Mouse (Mus musculus) hindbrain, embryonic 10.5 days (tissue): ENCODE data around the gene Iqcf3. TPM values are rescaled to one million over a fixed set of nuclear protein-coding genes. Genes with fewer than 3 reads are reported as not detected.
"Not testable (repeated sequence)": the region's sequence is repeated elsewhere in the genome, so short reads cannot be mapped to it uniquely, and the experiment has no call there.

Experiments used
- DNase-seq: peaks from one replicate; pipeline ENCODE4 v3.0.0-alpha.2; 2017; ENCODE audit warnings: low spot score
- H3K27ac ChIP-seq: fragments of 300-500 bp; sonication (generic); 2 replicates; pipeline ENCODE4 v1.5.1; 2016; ENCODE audit warnings: mild to moderate bottlenecking, moderate library complexity
- H3K27me3 ChIP-seq: fragments of 300-500 bp; sonication (generic); 2 replicates; pipeline ENCODE4 v1.6.1; 2016; ENCODE audit warnings: mild to moderate bottlenecking; ENCODE audit not compliant: poor library complexity, insufficient read depth, severe bottlenecking
- H3K36me3 ChIP-seq: fragments of 300-500 bp; sonication (generic); 2 replicates; pipeline ENCODE4 v1.6.1; 2016; ENCODE audit warnings: mild to moderate bottlenecking, moderate library complexity
- H3K4me1 ChIP-seq: fragments of 300-500 bp; sonication (generic); replicated peaks from 2 replicates; pipeline ENCODE4 v1.6.1; 2016; ENCODE audit warnings: mild to moderate bottlenecking
- H3K4me3 ChIP-seq: fragments of 300-500 bp; sonication (generic); 2 replicates; pipeline ENCODE4 v1.5.1; 2016; ENCODE audit warnings: mild to moderate bottlenecking, moderate library complexity
- H3K9me3 ChIP-seq: fragments of 300-500 bp; sonication (generic); 2 replicates; pipeline ENCODE4 v1.6.1; 2016; ENCODE audit warnings: mild to moderate bottlenecking, moderate library complexity
- WGBS: fragments of 180-500 bp; shearing (Covaris S2); methylation state at CpG from one replicate; pipeline ENCODE4 v1.1.7; 2016; 5-methylcytosine and 5-hydroxymethylcytosine counted together
- polyA plus RNA-seq: library from polyadenylated mRNA; unstranded; fragments of >200 nt; fragmentation: Nextera tagmentation; extraction: Ambion mirVana; gene quantifications from 2 replicates; pipeline ENCODE4 v1.2.1, GENCODE M21; 2016

Gene Iqcf3
- not detected in 2 replicates for polyA plus RNA-seq

- no peaks in the 10 kb centered on the region for H3K9me3 ChIP-seq
- H3K36me3 ChIP-seq = no peaks in the 10 kb centered on the region
- 90% methylated on average over 5 of the region's 5 CpGs for WGBS
- H3K27ac ChIP-seq = no peak within 1 kb of the TSS
- H3K4me3 ChIP-seq = no peak within 1 kb of the TSS
- DNase-seq = no peak
- no peaks in the 10 kb centered on the region for H3K4me1 ChIP-seq
- H3K27me3 ChIP-seq = no peaks in the 10 kb centered on the region
These were observed at the start of gene Iqcf3 for GRCm38 (mm10) chr9:106561531-106561930. Gene Iqcf3 (minus strand): TSS chr9:106561631.

DNA sequence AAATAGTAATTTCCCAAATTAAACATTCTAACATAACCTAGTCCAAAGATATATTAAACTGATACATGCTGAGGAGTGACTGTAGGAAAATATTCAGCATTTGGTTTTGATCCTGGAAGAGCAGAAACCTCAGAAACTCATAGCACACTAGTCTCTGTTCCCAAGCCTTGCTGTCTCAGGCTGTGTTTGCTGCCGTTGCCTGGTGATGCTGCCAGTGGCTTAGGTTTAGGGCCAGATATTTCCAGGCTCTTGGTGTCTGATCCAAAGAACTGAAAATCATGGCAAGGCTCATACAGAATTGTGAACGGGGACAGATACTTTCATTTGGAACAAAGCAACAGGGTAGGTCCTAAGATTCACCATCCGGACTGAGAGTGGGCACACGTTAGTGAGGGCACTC is 49.3 kb upstream of the Iqcf3 start:
- no peak for DNase-seq
- Histone ChIP-seq H3K27me3 (no peaks in the 10 kb centered on the region), H3K36me3 (no peaks in the 10 kb centered on the region), H3K27ac (no peak overlapping the region), H3K9me3 (no peaks in the 10 kb centered on the region), H3K4me3 (no peak overlapping the region), H3K4me1 (0 out of 2 replicates have a peak, but pooled peaks cover 4% of the 10 kb centered on the region)
- 85% methylated on average over 4 of the region's 4 CpGs for WGBS

DNA sequence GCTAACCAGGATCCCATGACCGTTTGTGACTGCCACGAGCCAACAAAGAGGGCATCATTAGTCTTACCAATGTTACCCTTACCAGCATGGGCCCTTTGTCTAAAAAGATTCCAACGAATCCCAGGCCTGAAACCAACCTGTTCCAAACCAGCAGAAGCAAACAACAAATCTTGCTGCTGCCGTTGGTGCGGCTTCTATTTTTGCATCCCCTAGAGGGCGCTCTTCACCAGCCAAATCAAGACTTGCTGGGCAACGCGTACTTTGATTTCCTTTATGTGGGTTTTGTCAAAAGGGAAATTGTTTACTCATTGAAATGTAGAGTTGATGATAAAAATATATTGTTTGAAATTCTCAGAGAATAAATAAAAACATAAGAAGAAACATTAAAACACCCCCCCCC is 39.1 kb upstream of the Iqcf3 start:
- WGBS = 30% methylated on average over 8 of the region's 8 CpGs
- H3K36me3 ChIP-seq = no peaks in the 10 kb centered on the region

DNA sequence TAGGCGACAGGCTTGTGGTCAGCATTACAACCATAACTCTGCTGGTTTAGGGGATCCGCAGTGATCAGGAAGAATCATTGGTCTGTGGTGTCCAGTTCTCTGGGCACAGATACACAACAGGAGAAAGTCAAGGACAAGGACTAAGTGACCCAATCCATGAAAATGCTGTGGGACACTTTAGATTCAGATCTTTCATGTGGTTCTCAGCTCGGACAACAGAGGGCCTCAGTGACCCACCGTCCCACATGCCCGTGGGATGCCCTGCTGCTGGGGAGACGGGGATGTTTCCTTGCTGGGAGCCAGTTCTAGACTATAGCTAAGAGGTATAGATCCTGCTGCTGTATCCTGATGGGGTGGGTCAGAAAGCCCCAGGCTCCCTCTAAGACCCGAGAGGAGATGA is 37.0 kb upstream of the Iqcf3 start:
- Histone ChIP-seq H3K27me3 (no peaks in the 10 kb centered on the region), H3K36me3 (no peaks in the 10 kb centered on the region), H3K9me3 (no peaks in the 10 kb centered on the region), H3K4me1 (0 out of 2 replicates have a peak, but pooled peaks cover 3% of the 10 kb centered on the region), H3K27ac (no peak overlapping the region), H3K4me3 (no peak overlapping the region)
- WGBS = 47% methylated on average over 7 of the region's 7 CpGs
- DNase-seq = no peak

More for the DNA sequence above, 39.1 kb upstream of the Iqcf3 start:
- Histone ChIP-seq H3K4me3 (no peak overlapping the region), H3K9me3 (no peaks in the 10 kb centered on the region), H3K27me3 (no peaks in the 10 kb centered on the region), H3K4me1 (0 out of 2 replicates have a peak, but pooled peaks cover 3% of the 10 kb centered on the region), H3K27ac (no peak overlapping the region)
- peak; percentile 55 for DNase-seq

DNA sequence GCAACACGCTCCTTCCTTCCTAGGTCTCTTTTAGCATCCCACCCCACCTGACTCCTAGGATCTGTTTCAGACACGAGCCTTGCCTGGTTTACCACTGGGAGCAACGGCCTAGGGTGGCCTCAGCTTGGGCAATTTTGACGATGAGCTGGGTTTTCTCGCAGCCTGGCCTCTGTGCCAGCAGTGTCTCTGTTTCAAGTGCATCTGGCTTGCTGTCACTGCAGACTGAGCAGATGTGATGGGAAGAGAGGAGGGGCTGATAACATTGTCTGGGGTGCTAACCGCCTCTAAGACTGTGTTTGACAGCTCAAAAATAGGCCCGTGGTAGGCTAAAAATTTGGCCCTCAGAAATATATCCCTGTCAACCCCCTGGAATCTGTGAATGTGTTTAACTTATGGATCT is 34.4 kb upstream of the Iqcf3 start:
- WGBS = 73% methylated on average over 7 of the region's 7 CpGs
- Histone ChIP-seq H3K36me3 (no peaks in the 10 kb centered on the region), H3K4me1 (0 out of 2 replicates have a peak, but pooled peaks cover 3% of the 10 kb centered on the region), H3K9me3 (no peaks in the 10 kb centered on the region), H3K27me3 (no peaks in the 10 kb centered on the region), H3K4me3 (no peak overlapping the region), H3K27ac (no peak overlapping the region)
- DNase-seq = no peak

DNA sequence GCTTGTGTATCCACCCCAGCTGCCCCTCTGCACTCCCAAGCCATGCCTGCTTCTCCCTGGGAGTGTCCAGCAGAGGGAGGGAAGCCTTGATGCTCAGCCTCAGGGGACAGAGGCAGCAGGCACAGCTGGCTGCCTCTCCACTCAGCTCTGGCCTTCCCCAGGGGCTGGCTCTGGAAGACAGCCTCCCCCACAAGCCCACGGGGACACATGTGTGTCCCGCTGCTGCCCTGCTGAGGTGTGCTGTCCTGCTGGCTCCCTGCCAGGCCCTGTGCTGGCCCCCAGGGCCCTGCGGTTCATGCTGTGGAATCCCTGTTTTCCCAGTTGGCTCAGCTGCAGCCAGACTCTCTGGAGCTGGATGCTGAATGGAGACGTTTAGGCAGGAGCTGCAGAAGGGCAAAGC is 34.0 kb upstream of the Iqcf3 start:
- not testable (repeated sequence) for H3K27ac ChIP-seq, H3K9me3 ChIP-seq, H3K36me3 ChIP-seq, H3K4me3 ChIP-seq, H3K27me3 ChIP-seq, DNase-seq, H3K4me1 ChIP-seq
- 30% methylated on average over 4 of the region's 4 CpGs for WGBS

DNA sequence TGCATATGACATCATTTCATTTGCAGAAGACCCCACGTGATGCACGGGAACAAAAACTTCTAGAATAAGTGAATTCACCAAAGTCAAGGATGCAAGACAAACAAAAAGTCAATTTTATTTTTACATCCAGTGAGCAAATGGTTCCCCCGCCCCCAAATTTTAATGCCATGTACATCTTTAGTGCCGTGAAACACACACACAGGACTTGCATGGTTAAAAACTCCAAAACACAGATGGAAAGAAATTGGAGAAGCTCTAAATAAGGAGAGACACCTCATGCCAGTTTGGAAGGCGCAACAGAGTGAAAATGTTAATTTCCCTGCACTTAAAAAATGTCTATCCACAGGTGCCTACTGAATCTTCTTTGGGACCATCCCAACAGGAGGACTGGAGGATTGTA is 30.7 kb upstream of the Iqcf3 start:
- Histone ChIP-seq H3K4me1 (0 out of 2 replicates have a peak, but pooled peaks cover 3% of the 10 kb centered on the region), H3K36me3 (no peaks in the 10 kb centered on the region), H3K9me3 (no peaks in the 10 kb centered on the region), H3K27me3 (no peaks in the 10 kb centered on the region), H3K27ac (no peak overlapping the region), H3K4me3 (no peak overlapping the region)
- 92% methylated on average over 5 of the region's 5 CpGs for WGBS
- no peak for DNase-seq

DNA sequence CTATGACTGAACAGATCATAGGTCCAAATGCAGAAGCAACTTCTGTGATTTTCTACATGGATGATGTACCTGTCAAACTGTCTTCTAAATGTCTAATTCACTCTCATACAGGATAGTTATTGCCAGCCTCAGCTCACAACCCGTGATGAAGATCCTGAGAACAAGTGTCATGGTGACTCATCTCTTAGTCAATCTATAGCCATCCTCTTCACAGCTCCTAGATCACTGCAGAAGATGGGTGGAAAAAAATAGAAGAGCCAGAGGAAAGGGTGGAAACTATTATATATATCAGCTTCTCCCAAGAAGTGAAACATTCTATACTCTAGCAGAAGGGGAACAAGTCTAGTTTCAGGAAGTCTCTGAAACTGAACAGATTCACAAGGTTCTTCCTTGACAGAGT is 21.1 kb upstream of the Iqcf3 start:
- H3K9me3 ChIP-seq = no peaks in the 10 kb centered on the region
- no peaks in the 10 kb centered on the region for H3K4me1 ChIP-seq
- H3K27ac ChIP-seq = no peak overlapping the region
- H3K27me3 ChIP-seq = no peaks in the 10 kb centered on the region
- DNase-seq = no peak
- 87% methylated on average over 1 of the region's 1 CpGs for WGBS
- no peak overlapping the region for H3K4me3 ChIP-seq
- H3K36me3 ChIP-seq = no peaks in the 10 kb centered on the region

- Histone ChIP-seq H3K4me3 (no peak overlapping the region), H3K27me3 (no peaks in the 10 kb centered on the region), H3K36me3 (no peaks in the 10 kb centered on the region), H3K4me1 (no peaks in the 10 kb centered on the region), H3K9me3 (no peaks in the 10 kb centered on the region), H3K27ac (no peak overlapping the region)
- DNase-seq = no peak
- 83% methylated on average over 7 of the region's 7 CpGs for whole genome bisulfite sequencing
These were observed 18.6 kb upstream of the Iqcf3 start for GRCm38 (mm10) chr9:106580016-106580415.

GRCm38 (mm10) chr9:106576112-106576511 is 14.7 kb upstream of the Iqcf3 start:
- WGBS = 90% methylated on average over 2 of the region's 2 CpGs
- Histone ChIP-seq H3K27me3 (no peaks in the 10 kb centered on the region), H3K9me3 (no peaks in the 10 kb centered on the region), H3K4me3 (no peak overlapping the region), H3K27ac (no peak overlapping the region), H3K36me3 (no peaks in the 10 kb centered on the region), H3K4me1 (no peaks in the 10 kb centered on the region)
- no peak for DNase-seq

GRCm38 (mm10) chr9:106573366-106573765 is 11.9 kb upstream of the Iqcf3 start:
- no peaks in the 10 kb centered on the region for H3K4me1 ChIP-seq
- no peak overlapping the region for H3K4me3 ChIP-seq
- no peaks in the 10 kb centered on the region for H3K36me3 ChIP-seq
- 90% methylated on average over 5 of the region's 5 CpGs for WGBS
- no peaks in the 10 kb centered on the region for H3K9me3 ChIP-seq
- DNase-seq = no peak
- no peaks in the 10 kb centered on the region for H3K27me3 ChIP-seq
- no peak overlapping the region for H3K27ac ChIP-seq

DNA sequence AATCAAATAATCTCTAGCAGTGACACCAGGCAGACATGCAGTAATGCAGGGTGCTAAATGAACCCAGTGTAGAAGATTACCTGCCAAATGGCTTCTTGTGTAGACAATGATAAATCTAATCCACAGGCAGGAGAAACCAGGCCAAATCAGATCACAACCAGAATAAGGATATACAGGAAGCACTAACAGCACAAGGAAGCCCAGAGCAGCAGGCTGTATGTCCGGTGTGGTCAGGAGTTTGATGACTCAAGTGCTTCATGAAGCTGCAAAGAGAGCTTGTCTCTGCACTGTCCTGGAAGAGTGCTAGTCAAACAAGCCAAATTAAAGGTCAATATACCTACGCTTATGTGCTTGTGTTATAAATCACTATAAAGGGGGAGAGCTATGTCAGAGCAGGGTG is 10.8 kb upstream of the Iqcf3 start:
- WGBS = 90% methylated on average over 2 of the region's 2 CpGs
- Histone ChIP-seq H3K9me3 (no peaks in the 10 kb centered on the region), H3K27ac (no peak overlapping the region), H3K27me3 (no peaks in the 10 kb centered on the region), H3K4me3 (no peak overlapping the region), H3K4me1 (no peaks in the 10 kb centered on the region), H3K36me3 (no peaks in the 10 kb centered on the region)
- DNase-seq = no peak

- no peak within 1 kb of the TSS for H3K4me3 ChIP-seq
- no peak within 1 kb of the TSS for H3K27ac ChIP-seq
- no peak for DNase-seq
- no peaks in the 10 kb centered on the region for H3K4me1 ChIP-seq
- no peaks in the 10 kb centered on the region for H3K9me3 ChIP-seq
- WGBS = 90% methylated on average over 7 of the region's 7 CpGs
- H3K36me3 ChIP-seq = no peaks in the 10 kb centered on the region
- no peaks in the 10 kb centered on the region for H3K27me3 ChIP-seq
These were observed 9.5 kb upstream of the Iqcf3 start, which contains the start of gene Iqcf4 for GRCm38 (mm10) chr9:106570896-106571295. Gene Iqcf4 (minus strand): TSS chr9:106570996.

DNA sequence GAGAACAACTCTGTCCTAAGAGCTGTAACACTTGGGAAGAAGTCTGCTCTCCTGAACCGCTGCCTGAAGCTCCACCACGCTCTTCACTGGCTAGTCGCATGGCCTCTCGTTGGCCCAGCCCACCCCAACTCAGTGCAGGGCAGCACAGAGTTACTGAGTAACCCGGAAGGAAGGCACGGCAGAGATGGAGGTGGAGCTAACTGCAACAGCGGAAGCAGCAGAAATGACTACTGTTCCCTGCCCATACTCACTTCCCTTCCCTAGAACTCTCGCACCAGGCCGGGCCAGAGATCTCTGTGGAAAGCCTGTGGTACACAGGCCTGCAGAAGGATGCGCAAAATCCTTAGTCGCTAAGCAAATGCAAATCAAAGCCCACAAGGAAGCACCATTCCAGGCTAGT is 5.0 kb upstream of the Iqcf3 start:
- no peaks in the 10 kb centered on the region for H3K4me1 ChIP-seq
- H3K36me3 ChIP-seq = no peaks in the 10 kb centered on the region
- no peak overlapping the region for H3K27ac ChIP-seq
- WGBS = 67% methylated on average over 11 of the region's 11 CpGs
- DNase-seq = no peak
- no peaks in the 10 kb centered on the region for H3K27me3 ChIP-seq
- H3K9me3 ChIP-seq = no peaks in the 10 kb centered on the region
- no peak overlapping the region for H3K4me3 ChIP-seq
